Mouse (Mus musculus): ENCODE results near the gene Nbl1.

The Nbl1 gene

DNA sequence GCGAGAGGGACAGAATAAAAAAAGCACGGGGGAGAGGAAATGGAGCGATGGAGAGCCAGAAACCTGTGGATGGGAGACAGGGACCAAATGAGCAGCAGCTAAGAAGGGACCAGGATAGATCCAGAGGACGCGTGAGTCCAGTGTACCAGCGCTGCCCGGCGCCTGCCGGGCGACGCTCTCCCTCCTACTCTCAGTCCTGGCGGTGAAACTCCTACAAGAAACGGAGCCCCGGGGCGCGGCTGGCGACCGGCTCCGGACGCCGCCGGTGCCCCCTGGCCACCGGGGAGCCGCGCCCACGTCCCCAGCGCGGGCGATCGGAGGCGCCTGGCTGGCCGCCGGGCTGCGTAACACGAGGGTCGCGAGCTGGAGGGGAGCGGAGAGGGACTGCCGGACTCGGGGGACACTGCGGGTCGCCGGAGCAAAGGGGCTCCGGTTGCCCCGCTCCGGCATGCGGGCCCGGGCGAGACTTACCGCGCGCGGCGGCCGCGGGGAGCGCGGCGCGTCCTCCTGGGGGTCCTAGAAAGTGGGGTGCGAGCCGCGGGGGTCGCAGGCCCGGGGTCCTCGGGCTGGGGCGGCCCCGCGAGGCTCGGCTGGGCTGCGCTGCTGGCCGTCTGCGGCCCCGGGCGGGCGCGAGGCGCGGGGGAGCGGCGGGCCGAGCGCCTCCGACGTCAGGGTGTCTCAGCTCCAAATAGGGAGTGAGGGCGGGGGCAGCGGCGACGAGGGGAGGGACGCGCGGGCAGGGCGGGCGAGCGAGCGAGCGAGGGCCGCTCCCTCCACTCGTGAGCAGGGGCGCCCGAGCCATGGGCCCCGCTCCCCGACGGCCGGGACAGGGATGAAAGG is at the start of gene Nbl1:
Nbl1 (minus strand) TSS at position 638 of the 840 bp plus-strand sequence.
- DNase-seq: peak in 1 of 2 experiments; percentile 40

DNA sequence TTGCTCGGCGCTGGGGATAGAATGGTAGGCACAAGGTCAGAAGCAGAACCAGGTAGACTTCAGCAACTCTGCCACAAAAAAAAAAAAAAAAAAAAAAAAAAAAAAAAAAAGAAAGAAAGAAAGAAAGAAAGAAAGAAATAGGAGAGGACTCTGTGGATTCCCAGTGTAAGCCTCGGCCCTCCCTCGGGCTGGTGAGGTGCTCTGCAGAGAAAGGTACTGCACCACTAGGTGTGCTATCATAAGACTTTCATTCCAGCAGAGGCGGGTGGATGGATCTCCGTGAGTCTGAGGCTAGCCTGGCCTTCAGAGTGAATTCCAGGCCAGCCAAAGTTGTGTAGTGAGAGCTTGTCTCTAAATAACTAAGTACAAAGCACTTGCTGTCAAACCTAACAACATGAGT is 49.0 kb upstream of the Nbl1 start:
- DNase-seq: no peak

- DNase-seq: no peak
Observed at GRCm38 (mm10) chr4:139140267-139140666, 47.5 kb upstream of the Nbl1 start.

DNA sequence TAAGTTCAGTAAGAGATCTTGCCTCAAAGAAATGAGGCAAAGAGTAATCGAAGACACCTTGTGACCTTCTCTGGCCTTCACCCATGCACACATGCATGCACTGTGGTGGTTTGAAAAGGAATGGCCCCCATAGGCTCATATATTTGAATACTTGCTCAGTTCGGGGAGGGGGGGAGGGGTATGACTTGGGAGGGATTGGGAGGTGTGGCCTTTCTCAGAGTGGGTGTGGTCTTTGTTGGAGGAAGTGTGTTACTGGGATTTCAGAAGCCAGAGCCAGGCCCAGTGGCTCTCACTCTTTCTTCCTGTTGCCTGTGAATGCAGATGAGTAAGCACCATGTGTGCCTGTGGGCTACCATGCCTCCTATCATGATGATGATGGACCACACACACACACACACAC is 43.2 kb upstream of the Nbl1 start:
- DNase-seq: no peak

DNA sequence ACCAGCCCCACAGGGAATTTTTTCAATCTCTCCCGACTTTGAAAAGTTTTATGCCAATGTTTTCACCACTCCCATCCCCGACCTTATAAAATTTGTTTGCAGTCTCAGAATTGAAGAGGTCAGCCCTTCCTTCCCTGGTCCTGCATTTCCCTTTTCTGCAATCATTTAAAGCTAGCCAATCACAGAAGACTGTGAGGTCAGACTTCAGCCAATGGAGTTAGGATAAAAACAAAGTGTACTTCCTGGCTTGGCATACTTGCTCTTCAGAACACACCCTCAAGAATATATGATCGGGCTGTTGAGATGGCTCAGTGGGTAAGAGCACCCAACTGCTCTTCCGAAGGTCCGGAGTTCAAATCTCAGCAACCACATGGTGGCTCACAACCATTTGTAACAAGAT is 40.3 kb upstream of the Nbl1 start:
- no peak for DNase-seq

DNA sequence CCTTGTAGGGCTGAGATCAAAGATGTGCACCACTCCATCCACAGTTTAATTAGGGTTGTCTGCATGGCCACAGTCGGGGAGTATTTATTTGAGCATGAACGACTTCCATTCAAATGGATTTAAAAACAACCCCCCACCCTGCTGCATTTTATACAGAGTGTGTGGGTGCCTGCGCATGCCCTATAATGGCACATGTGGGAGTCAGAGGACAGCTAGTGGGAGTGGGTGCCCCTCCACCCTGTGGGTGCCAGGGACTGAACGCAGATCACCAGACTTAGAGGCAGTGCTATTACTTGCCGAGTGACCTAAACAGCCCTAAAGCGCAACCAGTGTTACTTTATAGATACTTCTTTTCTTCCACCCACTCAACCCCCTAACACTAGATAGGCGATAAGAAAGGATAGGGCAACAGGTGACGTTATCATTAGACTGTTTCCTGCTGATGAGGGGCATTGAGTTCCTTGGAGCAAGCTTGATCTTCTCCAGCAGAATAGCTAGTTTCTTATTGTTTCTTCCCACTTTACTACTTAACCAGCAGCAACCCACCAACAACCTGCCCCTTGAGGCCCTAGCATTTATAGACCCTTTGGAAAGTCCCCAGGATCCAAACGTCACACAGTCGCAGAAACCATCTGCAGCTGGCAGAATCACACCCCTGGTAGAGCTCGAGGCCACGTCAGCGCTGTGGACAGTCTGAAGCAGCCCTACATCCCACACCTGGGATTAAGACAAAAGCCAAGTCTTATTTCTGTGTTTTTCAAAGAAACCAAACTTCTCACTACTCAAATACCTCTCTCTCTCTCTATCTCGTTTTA is 39.3 kb upstream of the Nbl1 start:
- peak in 1 of 2 experiments; percentile 22 for DNase-seq

- DNase-seq: peak; percentile 97 to 99
Observed at GRCm38 (mm10) chr4:139130701-139131549, 38.1 kb upstream of the Nbl1 start, which contains the start of gene Minos1. Gene Minos1 (minus strand): TSS chr4:139131113.

DNA sequence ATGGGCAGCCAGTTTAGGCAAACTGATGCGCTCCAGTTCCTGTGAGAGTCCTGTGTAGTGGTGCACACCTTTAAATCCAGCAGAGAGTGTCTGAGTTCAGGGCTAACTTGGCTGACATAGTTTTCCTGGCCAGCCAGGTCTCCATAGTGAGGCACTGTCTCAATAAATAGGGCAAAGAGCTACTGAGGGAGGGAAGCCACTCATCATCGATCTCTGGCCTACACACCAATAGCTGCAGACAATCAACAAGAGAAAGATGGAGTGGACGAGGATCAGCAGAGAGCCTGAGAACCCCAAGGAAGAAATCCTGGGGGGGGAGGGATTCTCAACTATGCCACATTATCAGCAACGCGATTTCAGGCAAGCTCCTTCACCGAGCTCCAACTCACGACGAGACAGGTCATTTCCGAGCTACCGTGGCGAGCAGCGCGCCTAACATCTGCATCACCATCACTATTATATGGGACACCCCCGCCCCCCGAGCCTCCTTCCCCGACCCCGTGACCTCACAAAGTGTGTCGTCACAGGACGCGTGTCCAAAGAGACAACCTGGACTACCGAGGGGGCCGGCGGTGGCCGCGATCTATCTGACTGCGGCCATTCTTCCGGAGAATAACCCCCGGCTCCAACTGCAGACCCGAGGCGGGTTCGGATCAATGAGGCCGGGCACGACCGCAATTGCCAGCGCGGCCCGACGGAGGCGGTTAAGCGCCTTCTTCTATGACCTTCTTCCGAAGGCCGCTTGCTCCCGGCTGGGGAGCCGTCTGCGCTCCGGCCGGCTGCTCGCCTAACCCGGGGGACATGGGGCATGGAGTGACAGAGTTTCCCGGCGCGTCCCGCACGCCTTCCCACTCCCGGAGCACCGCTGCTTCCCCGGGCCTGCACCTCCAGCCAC is 37.3 kb upstream of the Nbl1 start:
- DNase-seq: peak in 1 of 2 experiments; percentile 65

DNA sequence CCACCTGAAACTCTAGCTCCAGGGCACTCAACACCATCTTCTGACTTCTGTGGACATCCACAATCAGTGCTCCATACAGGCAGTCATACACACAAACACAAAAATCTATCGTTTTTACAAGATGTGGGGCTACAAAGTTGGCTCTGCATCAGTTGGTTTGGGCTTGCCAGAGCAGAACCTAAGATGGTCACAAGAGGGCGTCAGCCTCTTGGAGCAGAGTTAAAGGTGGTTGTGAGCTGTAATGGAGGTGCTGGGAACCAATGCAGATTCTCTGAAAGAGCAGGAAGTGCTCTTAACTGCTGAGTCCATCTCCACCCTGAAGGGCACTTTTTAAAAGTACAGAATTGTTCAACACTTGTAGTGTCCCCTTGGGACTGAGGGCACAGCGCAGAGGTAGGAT is 33.7 kb upstream of the Nbl1 start:
- no peak for DNase-seq

DNA sequence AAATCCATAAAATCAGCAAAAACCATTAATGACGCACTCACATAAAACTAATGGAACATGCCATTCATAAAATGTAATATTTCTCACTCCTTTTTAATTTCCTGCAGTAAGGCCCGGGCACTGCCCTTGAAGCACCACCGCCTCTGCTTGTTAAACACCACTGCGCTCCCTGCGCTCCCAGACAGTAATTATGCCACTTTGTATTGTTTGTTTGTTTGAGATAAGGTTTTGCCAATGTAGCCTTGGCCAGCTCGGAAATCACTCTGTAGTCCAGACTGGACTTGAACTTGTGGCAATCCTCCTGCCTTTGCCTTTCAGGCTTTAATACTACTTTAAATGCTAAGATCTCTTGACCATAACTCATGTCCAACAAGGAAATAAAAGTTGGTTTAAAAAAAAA is 32.1 kb upstream of the Nbl1 start:
- DNase-seq: no peak

GRCm38 (mm10) chr4:139122557-139122956 is 29.8 kb upstream of the Nbl1 start:
- no peak for DNase-seq

- DNase-seq: no peak
Observed at GRCm38 (mm10) chr4:139120998-139121397, 28.2 kb upstream of the Nbl1 start.

GRCm38 (mm10) chr4:139120281-139120814 is 27.6 kb upstream of the Nbl1 start:
- DNase-seq: no peak

DNA sequence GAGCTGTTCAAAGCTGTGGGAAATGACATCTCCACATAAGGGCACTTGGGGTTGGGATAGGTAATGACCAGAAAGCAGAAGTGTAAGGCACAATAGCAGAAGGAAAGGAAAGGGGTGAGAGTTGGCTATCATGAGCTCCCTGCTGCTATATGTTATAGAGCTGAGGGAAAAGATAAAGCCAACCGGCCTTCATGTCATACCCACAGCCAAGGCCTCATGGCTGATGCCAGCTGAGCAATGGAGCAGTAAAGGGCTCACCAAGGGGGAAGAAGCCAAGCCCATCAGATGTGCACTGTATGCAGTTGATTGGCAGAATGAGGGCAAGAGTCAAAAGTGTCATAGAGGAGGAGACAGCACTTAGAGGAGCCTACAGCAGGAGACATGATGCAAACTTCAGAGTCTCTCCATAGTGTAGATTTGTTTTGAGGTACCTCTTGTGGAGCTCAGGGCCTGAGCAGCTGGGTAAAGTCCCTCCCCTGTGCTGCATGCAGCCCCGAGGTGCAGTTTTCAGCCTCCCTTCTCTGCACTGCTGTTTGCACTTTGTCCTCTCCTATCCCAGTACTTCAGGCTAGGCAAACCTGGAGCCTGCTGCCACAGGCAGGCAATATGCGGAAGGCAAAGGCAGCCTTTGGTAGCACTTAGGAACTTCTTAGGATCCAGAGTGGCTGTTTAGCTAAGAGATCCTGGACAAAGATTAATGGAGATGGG is 23.7 kb upstream of the Nbl1 start:
- peak in 1 of 2 experiments; percentile 26 for DNase-seq

DNA sequence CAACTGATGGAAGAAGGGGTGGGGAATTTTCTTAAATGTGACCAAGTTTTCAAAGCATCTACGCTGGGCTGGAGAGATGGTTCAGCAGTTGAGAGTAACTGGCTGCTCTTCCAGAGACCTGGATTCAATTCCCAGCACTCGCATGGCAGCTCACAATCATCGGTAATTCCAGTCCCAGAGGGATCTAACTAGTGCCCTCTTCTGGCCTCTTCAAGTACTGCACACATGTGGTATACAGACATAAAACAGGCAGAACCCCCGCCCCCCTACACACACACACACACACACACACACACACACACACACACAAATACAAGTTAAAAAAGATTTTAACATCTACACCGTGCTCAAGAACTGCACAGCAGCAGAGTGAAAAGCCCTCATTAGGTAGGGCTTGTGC is 22.9 kb upstream of the Nbl1 start:
- peak in 1 of 2 experiments; percentile 37 for DNase-seq

- no peak for DNase-seq
Observed at GRCm38 (mm10) chr4:139112482-139112881, 19.7 kb upstream of the Nbl1 start.

DNA sequence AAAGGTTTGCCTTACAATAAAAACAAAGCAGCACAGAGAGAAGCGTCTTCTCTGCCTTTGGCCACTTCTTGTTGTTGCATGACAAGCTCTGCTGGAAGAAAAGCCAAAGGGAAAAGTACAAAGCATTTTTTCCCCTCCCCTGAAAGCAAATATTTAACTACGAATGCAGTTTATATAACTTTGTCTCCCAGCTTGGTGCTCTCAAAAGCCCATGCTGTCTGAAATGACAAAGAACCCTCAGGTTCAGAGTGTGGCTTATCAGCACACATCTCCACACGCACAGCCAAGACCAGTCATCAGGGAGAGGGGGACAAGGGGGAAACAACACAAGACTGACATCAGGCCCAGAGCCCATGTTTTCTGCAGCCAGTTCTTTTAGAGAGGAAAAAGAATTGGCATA is 18.6 kb upstream of the Nbl1 start:
- no peak for DNase-seq

DNA sequence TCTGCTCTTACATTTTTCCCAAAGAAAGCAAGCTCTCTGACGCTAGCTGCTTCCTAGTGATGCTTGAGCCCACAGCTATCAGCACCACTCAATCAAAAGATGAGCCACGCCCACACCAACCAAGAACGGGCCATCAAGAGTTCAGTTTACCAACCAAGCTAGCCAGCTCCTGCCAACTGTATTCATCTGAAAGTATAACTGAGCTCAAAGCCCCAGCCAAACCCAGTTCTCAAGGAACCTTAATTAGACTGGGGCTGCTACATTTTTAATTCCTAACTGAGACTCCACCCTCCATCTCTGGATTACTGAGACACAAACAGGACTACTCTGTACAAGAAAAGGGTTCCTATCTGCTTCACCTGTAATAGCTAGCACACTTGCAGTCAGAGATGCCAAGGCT is 18.1 kb upstream of the Nbl1 start:
- DNase-seq: no peak

DNA sequence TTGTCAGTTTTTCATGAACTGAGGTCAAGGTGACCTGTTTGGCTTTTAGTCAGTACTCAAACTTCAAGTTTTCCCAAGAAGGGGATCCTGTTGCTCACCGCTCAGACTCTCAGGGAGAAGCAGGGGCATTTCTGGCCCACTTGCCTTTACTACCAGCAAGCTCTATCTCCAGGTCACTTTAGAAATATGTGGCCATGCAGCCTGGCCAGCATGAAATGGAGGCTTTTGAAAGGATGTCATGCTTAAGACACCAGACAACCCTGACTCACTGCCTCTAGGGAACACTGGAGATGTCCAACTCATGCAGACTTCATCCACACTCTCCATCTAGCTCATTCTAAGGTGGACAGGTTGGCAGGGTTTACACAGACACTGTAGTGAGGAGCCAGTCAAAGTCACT is 12.7 kb upstream of the Nbl1 start:
- no peak for DNase-seq

GRCm38 (mm10) chr4:139101546-139101945 is 8.8 kb upstream of the Nbl1 start:
- no peak for DNase-seq

GRCm38 (mm10) chr4:139100326-139100725 is 7.5 kb upstream of the Nbl1 start:
- DNase-seq: no peak

Measured in cerebellum, postnatal 25 days (tissue).